Mouse (Mus musculus): ENCODE measurements around the gene Pik3r5. TPM values are rescaled to one million over a fixed set of nuclear protein-coding genes. Genes with fewer than 3 reads are reported as not detected.

Pik3r5 gene
- total and polyA plus RNA-seq, 3 experiments, result 3.2 to 5.7 TPM; not detected in 1

DNA sequence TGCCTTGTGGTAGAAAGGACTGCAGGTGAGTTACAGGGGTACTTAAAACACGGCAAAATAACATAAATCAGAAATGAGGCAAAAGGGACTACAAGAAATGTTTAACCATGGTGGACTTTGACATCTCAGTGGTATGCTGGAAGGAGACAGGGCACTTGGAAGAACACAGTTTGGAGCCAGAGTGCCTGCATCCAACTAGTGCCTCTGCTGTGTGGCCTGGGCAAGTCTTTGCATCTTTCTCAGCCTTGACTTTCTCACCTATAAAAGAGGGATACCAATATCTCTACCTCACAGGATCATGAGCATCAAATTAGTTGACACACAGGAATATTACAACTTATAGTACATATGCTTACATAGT lies 43.3 kb upstream of the Pik3r5 start:
- Histone ChIP-seq H3K79me2 (ENCODE audit: control insufficient read depth, insufficient read depth, low read length, poor library complexity) (no peaks in the 10 kb centered on the region), H3K4me3 (ENCODE audit: control insufficient read depth in 1 of 2, insufficient read depth in 1 of 2, low read depth in 2 of 2, low read length in 2 of 2) (no peak overlapping the region), H3K27me3 (ENCODE audit: control insufficient read depth in 1 of 2, insufficient read depth in 2 of 2, low read length in 2 of 2) (no peaks in the 10 kb centered on the region), H3K9me3 (replicated peaks; ENCODE audit: insufficient read depth, low read length) (no peaks in the 10 kb centered on the region), H3K27ac (ENCODE audit: control insufficient read depth, low read depth, low read length) (no peak overlapping the region), H3K4me1 (ENCODE audit: control insufficient read depth in 1 of 2, insufficient read depth in 2 of 2, low read length in 2 of 2) (0 out of 4 replicates have a peak, but pooled peaks cover 0 to 3% of the 10 kb centered on the region in 2 experiments), H3K36me3 (ENCODE audit: control insufficient read depth in 1 of 2, insufficient read depth in 2 of 2, low read length in 2 of 2) (no peaks in the 10 kb centered on the region), H3K9ac (ENCODE audit: control insufficient read depth, low read depth, low read length, poor library complexity, severe bottlenecking) (no peak overlapping the region)
- no peak for DNase-seq (ENCODE audit: low read depth, low spot score)
- TF ChIP-seq UBTF (IDR thresholded peaks at IDR 0.05; ENCODE audit: borderline replicate concordance, insufficient read depth, low read depth, low read length) (no peak), TCF12 (IDR thresholded peaks at IDR 0.05; ENCODE audit: low read depth, low read length) (no peak), MYC (IDR thresholded peaks at IDR 0.05; ENCODE audit: low read depth, low read length) (no peak), USF1 (IDR thresholded peaks at IDR 0.05; ENCODE audit: low read depth, low read length) (no peak), RAD21 (IDR thresholded peaks at IDR 0.05; ENCODE audit: low read depth, low read length) (no peak), ZMIZ1 (IDR thresholded peaks at IDR 0.05; ENCODE audit: low read depth, low read length) (no peak), POLR2A (IDR thresholded peaks at IDR 0.05; ENCODE audit: control insufficient read depth in 1 of 2, insufficient read depth in 1 of 2, low read depth in 1 of 2, low read length in 2 of 2, poor library complexity in 1 of 2) (no peak), POLR2AphosphoS2 (IDR thresholded peaks at IDR 0.05; ENCODE audit: low read length) (no peak), NRF1 (IDR thresholded peaks at IDR 0.05; ENCODE audit: insufficient read depth, low read depth, low read length, poor library complexity, severe bottlenecking) (no peak), BHLHE40 (IDR thresholded peaks at IDR 0.05; ENCODE audit: borderline replicate concordance, low read depth, low read length) (no peak), E2F4 (IDR thresholded peaks at IDR 0.05; ENCODE audit: borderline replicate concordance, low read depth, low read length) (no peak), ETS1 (IDR thresholded peaks at IDR 0.05; ENCODE audit: low read depth, low read length) (no peak), MYB (IDR thresholded peaks at IDR 0.05; ENCODE audit: low read depth, low read length) (no peak), EP300 (IDR thresholded peaks at IDR 0.05; ENCODE audit: low read depth in 1 of 2, low read length in 2 of 2) (no peak)

DNA sequence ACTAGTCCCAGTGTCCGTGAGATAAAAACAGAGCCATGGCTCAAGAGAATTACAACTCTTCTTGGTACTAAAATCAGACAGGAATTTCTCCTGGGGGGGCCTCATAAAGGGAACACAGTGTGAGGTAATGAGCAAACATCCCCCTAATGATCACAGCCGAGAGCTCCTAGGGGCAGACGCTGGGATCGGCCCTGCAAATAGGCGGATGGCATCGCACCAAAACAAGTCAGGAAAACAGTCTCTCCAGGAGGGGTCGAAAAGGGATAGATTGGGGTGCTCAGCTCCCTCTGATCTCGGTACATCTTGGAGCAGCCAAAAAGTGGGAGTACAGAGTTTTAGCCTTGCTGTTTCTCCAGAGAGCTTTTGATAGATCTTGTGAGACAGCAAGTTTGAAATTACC lies 42.3 kb upstream of the Pik3r5 start:
- H3K4me3 ChIP-seq (ENCODE audit: control insufficient read depth in 1 of 2, insufficient read depth in 1 of 2, low read depth in 2 of 2, low read length in 2 of 2), result no peak overlapping the region
- DNase-seq (ENCODE audit: low read depth, low spot score), result no peak
- no peaks in the 10 kb centered on the region for H3K9me3 ChIP-seq (replicated peaks; ENCODE audit: insufficient read depth, low read length)
- H3K9ac ChIP-seq (ENCODE audit: control insufficient read depth, low read depth, low read length, poor library complexity, severe bottlenecking), result no peak overlapping the region
- TF ChIP-seq MAX (IDR thresholded peaks at IDR 0.05; ENCODE audit: low read length), result no peak
- TF ChIP-seq CTCF (IDR thresholded peaks at IDR 0.05 in 2 of 3, conservative IDR thresholded peaks at IDR 0.05 in 1 of 3; ENCODE audit: control insufficient read depth in 1 of 3, insufficient read depth in 1 of 3, low read depth in 2 of 3, low read length in 3 of 3, poor library complexity in 1 of 3, severe bottlenecking in 1 of 3), result no peak
- TF ChIP-seq MAFK (IDR thresholded peaks at IDR 0.05; ENCODE audit: borderline replicate concordance, low read depth, low read length), result no peak
- TF ChIP-seq MYB (IDR thresholded peaks at IDR 0.05; ENCODE audit: low read depth, low read length), result no peak
- TF ChIP-seq HCFC1 (IDR thresholded peaks at IDR 0.05; ENCODE audit: low read depth, low read length), result no peak
- TF ChIP-seq SMC3 (IDR thresholded peaks at IDR 0.05; ENCODE audit: low read depth, low read length), result no peak
- TF ChIP-seq UBTF (IDR thresholded peaks at IDR 0.05; ENCODE audit: borderline replicate concordance, insufficient read depth, low read depth, low read length), result no peak
- TF ChIP-seq GATA1 (IDR thresholded peaks at IDR 0.05; ENCODE audit: low read depth, low read length), result no peak
- no peak for TF ChIP-seq MAZ (IDR thresholded peaks at IDR 0.05; ENCODE audit: low read depth, low read length)
- TF ChIP-seq EP300 (IDR thresholded peaks at IDR 0.05; ENCODE audit: low read depth in 1 of 2, low read length in 2 of 2), result no peak
- TF ChIP-seq USF1 (IDR thresholded peaks at IDR 0.05; ENCODE audit: low read depth, low read length), result no peak
- TF ChIP-seq TCF12 (IDR thresholded peaks at IDR 0.05; ENCODE audit: low read depth, low read length), result no peak
- TF ChIP-seq RCOR1 (IDR thresholded peaks at IDR 0.05; ENCODE audit: low read depth, low read length), result no peak
- no peaks in the 10 kb centered on the region for H3K27me3 ChIP-seq (ENCODE audit: control insufficient read depth in 1 of 2, insufficient read depth in 2 of 2, low read length in 2 of 2)
- no peaks in the 10 kb centered on the region for H3K36me3 ChIP-seq (ENCODE audit: control insufficient read depth in 1 of 2, insufficient read depth in 2 of 2, low read length in 2 of 2)
- no peaks in the 10 kb centered on the region for H3K79me2 ChIP-seq (ENCODE audit: control insufficient read depth, insufficient read depth, low read length, poor library complexity)
- H3K27ac ChIP-seq (ENCODE audit: control insufficient read depth, low read depth, low read length), result no peak overlapping the region
- H3K4me1 ChIP-seq (ENCODE audit: control insufficient read depth in 1 of 2, insufficient read depth in 2 of 2, low read length in 2 of 2), result 0 out of 4 replicates have a peak, but pooled peaks cover 0 to 3% of the 10 kb centered on the region in 2 experiments
